Mouse (Mus musculus) cerebellum, adult 11 months (tissue): Measurements from ENCODE around the gene Adgrg7.

ENCODE experiments used
- DNase-seq: peaks from one replicate; pipeline ENCODE4 v3.0.0; 2022

Gene Adgrg7

GRCm38 (mm10) chr16:56795481-56796139 lies at the start of gene Adgrg7:
Gene Adgrg7, minus strand, starts transcription at chr16:56795855.
- DNase-seq, result no peak

DNA sequence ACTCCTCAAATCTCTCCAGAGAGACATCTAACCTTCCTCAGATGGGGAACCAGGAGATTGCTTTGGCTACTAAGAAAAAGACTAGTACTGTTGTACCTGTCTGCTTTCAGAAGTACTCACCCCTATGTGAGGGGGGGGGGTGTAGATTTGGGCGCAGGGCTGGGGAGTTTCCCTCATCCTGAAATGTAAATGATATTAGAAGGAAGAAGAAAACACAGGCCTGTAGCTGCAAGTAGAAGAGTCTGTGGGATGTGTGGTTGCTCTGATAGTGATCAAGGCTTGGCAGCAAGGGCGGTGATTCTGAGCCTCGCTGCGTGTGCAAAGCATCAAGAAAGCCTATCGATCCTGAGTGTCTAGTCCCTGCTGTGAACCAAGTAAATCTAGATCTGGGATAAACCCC lies 47.3 kb upstream of the Adgrg7 start:
- no peak for DNase-seq

DNA sequence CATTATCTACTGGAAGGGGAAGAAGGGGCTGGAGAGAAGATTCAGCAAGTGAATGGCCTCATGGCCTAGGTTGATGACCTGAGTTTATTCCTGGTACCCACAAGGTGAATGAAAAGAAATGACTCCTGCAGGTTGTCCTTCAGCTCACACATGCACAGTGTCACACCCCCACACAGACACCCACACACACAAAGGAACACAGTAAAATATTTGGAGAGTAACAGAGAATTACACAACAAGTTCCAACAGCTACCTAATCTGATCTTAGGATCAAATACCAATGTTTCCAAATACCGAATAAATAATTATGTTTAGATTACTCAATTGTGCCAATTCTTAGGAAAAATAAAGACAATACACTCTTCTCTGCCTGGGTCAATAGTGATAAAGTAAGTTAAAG lies 37.7 kb upstream of the Adgrg7 start:
- DNase-seq, result no peak

- no peak for DNase-seq
Measured at GRCm38 (mm10) chr16:56831986-56832385, 36.3 kb upstream of the Adgrg7 start.

DNA sequence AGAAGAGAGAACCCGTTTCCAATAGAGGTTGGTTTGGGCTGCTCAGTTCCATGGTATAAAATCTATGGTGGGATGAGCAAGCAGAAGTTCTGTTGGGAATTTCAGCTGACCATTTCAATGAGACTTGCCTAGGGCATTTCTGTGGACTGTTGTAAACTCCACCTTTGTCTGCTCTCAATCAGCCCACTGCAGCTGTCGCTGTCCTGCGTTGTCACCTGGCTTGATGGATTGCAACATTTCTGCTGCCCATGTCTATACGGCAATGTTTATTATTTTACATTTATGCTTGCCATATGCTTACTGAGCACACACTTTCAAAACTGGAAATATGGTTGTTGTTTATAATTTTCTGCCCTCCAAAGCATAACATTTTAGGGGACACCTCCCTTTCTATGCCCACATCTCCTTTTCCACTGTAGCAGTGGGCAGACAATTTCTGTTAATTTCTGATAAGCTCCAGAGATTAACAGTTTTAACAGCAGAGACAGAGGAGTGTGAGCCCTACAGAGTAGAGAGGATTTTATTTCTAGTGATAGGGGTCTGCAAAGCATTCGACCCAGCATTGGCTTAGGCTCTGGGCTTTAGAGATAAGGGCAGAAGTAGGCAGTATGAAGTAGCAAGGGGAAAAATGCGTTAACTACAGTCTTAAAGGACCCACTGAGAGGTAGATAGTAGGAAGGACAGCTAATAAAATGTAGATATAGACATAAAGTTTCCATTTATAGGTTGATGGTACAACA lies 5.9 kb upstream of the Adgrg7 start:
- no peak for DNase-seq

GRCm38 (mm10) chr16:56800946-56801345 lies 5.3 kb upstream of the Adgrg7 start:
- no peak for DNase-seq

- DNase-seq, result no peak
Measured at GRCm38 (mm10) chr16:56800469-56800868, 4.8 kb upstream of the Adgrg7 start.

DNA sequence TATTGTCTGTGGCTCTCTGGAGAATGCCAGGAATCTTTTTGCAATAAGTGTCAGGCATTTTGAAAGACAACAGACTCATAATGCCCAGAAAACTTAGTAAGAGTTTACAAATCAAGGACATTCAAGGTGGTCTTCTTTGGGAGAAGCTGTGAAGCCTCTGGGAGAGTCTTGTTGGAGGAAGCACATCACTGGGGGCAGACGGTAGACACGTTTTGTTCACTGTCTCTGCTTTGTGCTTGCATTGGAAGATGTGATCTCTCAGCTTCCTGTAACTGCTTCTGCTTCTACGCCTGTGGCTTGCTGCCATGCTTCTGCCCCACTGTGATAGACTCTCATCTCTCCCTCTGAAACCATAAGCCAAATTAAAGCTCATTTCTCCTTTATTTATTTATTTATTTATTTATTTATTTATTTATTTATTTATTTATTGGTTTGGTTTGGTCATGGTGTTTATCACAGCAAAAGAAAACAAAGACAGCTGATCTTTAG lies 3.9 kb upstream of the Adgrg7 start:
- DNase-seq, result no peak

- no peak for DNase-seq
Measured at GRCm38 (mm10) chr16:56798873-56799272, 3.2 kb upstream of the Adgrg7 start.

- no peak for DNase-seq
Measured at GRCm38 (mm10) chr16:56794383-56795144, 1.1 kb downstream of the Adgrg7 start.

DNA sequence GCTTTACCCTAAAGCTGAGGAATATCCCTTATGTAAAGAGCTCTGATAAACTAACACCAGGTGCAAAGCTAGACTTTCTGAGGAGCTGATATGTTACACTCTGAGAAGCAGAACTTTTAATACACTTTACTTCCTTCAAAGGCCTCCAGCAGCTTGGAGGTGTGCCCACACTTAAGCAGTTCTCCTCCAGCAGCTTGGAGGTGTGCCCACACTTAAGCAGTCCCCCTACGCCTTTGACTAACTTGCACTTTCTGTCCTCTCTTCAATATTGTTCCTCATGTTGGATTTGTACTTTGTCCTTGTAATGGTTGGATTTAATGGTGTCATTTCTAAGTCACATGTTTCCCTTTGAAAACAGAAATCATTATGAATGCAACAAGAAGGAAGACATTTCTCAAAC lies 1.9 kb downstream of the Adgrg7 start:
- no peak for DNase-seq

DNA sequence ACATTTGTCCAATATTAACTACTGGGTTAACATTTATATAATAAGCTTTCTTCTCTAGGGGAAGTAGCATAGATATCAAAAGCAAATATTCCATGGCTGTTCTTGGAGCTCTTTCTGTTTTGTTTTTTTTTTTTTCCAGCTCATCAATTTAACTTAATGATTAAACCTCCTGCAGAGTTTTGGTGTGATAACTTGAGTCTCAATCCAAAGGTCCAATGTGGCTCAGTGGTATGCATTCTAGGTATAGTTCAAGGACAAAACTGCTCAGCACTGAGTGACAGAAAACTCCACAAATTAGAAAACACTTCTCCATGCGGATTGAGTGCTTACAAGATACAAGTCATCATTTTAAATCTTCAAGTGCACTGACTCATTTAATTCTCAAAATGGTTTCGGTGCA lies 9.7 kb downstream of the Adgrg7 start:
- DNase-seq, result no peak

- peak; percentile 14 for DNase-seq
Measured at GRCm38 (mm10) chr16:56771163-56772105, 24.2 kb downstream of the Adgrg7 start.

DNA sequence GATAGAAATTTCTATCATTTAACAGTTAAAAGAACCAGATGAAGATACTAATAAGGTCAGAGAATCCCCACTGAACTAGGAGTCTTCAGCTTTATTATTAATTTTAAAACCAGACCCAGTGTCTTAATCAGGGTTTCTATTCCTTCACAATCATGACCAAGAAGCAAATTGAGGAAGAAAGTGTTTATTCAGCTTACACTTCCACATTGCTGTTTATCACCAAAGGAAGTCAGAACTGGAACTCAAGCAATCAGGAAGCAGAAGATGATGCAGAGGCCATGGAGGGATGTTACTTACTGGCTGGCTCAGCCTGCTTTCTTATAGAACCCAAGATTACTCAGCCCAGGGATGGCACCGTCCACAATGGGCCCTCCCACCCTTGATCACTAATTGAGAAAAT lies 66.6 kb downstream of the Adgrg7 start:
- DNase-seq, result no peak

DNA sequence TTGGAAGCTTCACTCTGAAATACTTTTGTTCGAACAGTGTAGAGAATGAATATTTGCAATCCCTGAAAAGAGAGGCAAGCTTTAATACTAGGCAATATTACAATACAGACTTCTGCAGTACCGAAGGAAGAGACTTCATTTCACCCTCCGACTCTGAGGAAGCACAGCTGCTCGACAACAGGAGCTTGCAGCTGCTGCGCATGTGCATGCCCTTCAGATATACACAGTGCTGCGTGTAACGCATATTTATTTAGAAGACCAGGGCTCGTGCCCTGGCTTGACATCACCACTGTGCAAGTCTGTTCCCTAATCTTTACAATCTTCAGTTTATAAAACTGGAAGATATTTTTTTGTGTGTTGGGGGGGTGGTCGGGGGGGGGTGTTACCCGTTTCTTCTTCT lies 70.7 kb downstream of the Adgrg7 start:
- DNase-seq, result no peak

DNA sequence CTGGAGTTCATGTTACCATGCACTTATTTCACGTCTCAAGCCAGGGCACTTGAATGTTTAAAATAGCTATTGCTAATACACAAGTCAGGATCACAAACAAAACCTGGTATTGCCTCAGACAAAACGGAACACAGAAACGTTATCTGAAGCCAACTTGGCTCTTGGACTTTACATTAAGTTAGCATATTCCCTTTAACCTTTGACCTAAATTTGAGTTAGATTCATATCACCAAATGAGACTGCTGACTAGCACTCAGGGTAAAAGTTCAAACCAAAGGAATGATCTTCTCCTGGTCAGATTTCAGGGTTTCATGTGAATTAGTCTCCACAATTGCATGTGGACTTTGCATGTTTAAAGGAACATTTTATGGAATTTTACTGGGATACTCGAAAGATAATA lies 73.3 kb downstream of the Adgrg7 start:
- no peak for DNase-seq

DNA sequence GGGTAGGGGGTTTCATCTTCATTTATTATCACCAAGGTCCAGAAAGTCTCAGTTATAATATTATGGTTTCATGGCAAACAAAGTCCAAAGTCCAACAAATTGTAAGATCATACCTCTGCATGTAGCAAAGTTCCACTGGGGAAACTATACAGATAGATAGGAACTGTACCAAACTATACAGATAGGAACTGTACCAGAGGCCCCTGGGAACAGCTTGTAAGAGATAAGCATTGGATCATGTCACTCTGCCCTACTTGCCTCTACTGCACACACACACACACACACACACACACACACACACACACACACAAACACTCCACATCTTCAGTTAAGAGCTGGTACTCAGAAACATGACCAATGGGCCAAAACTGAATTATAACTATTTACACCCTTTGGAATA lies 76.6 kb downstream of the Adgrg7 start:
- no peak for DNase-seq

GRCm38 (mm10) chr16:56717224-56718200 lies 78.1 kb downstream of the Adgrg7 start, which contains the start of gene Tfg:
Gene Tfg, minus strand, starts transcription at chr16:56717450.
- DNase-seq, result peak; percentile 99

- peak; percentile 36 for DNase-seq
Measured at GRCm38 (mm10) chr16:56716557-56717179, 79.0 kb downstream of the Adgrg7 start.

DNA sequence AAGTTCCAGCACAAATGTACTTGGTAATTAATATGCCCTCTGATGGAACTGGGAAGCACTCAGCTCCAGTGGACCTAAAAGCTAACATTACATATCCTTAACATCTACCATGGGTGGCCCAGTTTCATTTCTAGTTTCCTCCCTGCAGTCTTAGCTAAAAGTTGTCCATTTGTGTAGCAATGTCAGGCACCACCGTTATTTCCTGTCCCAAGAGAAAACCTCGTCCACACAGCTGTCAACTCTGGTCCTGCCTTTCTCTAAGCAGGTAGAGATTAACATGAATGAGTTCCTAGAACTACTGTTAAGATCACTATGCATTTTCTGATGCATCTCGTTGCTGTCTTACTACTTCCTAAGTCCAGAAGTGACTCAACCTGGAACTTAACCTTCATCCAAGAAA lies 80.0 kb downstream of the Adgrg7 start:
- DNase-seq, result no peak

DNA sequence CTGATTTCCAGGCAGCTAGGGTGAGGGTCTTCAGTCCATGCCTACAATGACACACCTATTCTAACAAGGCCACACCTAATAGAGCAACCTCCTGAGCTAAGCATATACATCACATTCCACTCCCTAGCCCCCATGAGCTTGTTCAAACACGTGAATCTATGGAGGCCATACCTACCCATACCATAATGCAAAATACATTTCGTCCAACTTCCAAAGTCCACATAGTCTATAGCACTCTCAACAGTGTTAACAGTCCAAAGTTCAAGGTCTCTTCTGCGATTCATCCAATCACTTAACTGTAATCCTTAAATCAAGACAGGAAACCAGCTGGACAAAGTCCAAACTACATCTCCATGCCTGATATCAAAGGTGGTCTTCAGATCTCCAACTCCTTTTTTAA lies 85.6 kb downstream of the Adgrg7 start:
- DNase-seq, result no peak
